Mouse (Mus musculus) intestine, embryonic 14.5 days (tissue): Measurements from ENCODE around the gene Foxj2. TPM values are rescaled to one million over a fixed set of nuclear protein-coding genes. Genes with fewer than 3 reads are reported as not detected.

Source experiments
- ATAC-seq: fragments of 200-750 bp; cut with Nextera tagmentation; replicated peaks from 2 replicates; pipeline ENCODE4 v1.8.0; 2017; ENCODE audit warnings: low read depth, moderate number of reproducible peaks, moderate TSS enrichment, moderate library complexity; ENCODE audit not compliant: low FRiP score, low TSS enrichment
- DNase-seq: peaks from one replicate; pipeline ENCODE4 v3.0.0-alpha.2; 2018; ENCODE audit warnings: low spot score
- H3K27ac ChIP-seq: fragments of 300-500 bp; sonication (generic); 2 replicates; pipeline ENCODE4 v1.5.1; 2014; ENCODE audit warnings: low read depth, mild to moderate bottlenecking, control low read depth
- H3K27me3 ChIP-seq: fragments of 300-500 bp; sonication (generic); replicated peaks from 2 replicates; pipeline ENCODE4 v1.6.1; 2014; ENCODE audit warnings: low read length, control low read depth; ENCODE audit not compliant: control insufficient read depth, insufficient read depth
- H3K36me3 ChIP-seq: fragments of 300-500 bp; sonication (generic); 2 replicates; pipeline ENCODE4 v1.6.1; 2014; ENCODE audit warnings: low read length, control low read depth; ENCODE audit not compliant: control insufficient read depth, insufficient read depth
- H3K4me1 ChIP-seq: fragments of 300-500 bp; sonication (generic); replicated peaks from 2 replicates; pipeline ENCODE4 v1.6.1; 2014; ENCODE audit warnings: low read length, control low read depth, mixed read lengths; ENCODE audit not compliant: control insufficient read depth, insufficient read depth
- H3K4me2 ChIP-seq: fragments of 300-500 bp; sonication (generic); 2 replicates; pipeline ENCODE4 v1.6.1; 2014; ENCODE audit warnings: low read length
- H3K4me3 ChIP-seq: fragments of 300-500 bp; sonication (generic); 2 replicates; pipeline ENCODE4 v1.5.1; 2014; ENCODE audit warnings: low read depth, low read length, control low read depth, mixed read lengths
- H3K9ac ChIP-seq: fragments of 300-500 bp; sonication (generic); 2 replicates; pipeline ENCODE4 v1.6.1; 2014; ENCODE audit warnings: mild to moderate bottlenecking, low read length
- H3K9me3 ChIP-seq: fragments of 300-500 bp; sonication (generic); 2 replicates; pipeline ENCODE4 v1.6.1; 2016; ENCODE audit warnings: low read length, control low read depth; ENCODE audit not compliant: control insufficient read depth
- WGBS: fragments of 180-500 bp; shearing (Covaris S2); extraction: QIAGEN DNeasy Blood & Tissue Kit; methylation state at CpG from one replicate; pipeline ENCODE4 v1.1.7; 2014; 5-methylcytosine and 5-hydroxymethylcytosine counted together
- polyA plus RNA-seq: library from polyadenylated mRNA; unstranded; fragments of >200 nt; fragmentation: Nextera tagmentation; extraction: Ambion mirVana; gene quantifications from 2 replicates; pipeline ENCODE4 v1.2.1, GENCODE M21; 2014

The Foxj2 gene
- polyA plus RNA-seq, 1 experiment from 2014 or later: 6.9 TPM

DNA sequence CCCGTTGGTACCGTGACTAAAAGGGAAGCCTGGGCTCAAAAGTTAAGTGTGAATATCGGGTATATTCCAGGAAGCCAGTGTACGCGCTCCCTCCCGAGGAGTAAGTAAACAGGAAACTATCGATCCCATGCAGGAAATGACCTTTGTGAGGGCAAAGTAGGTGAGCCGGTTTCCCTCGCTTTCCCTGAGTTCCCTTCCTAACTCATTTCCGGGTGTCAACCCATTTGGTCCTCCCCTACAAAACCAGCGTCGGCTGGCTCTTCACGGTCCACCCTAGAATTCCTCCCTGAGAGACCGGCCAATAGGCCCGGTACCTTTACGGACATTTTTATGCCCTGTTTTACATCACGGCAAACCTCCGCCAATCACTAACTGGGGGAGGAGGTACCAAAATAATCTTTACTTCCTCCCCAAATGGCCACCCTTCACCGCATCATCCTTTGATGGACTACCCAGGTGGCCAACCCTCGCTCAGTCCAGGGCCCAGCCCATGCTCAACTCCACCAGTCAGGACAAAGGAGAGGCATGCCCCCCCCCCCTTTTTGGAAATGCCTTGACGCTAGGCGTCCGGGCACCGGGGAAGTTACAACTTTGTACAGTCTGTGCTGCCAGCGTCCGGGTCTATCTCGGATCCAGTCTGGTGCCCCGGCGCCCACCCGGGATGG is 9.0 kb upstream of the Foxj2 start:
- under 1% methylated on average over 30 of the region's 30 CpGs for WGBS
- Histone ChIP-seq H3K4me2 (peak overlapping the region; percentile 76), H3K4me1 (peaks cover 5% of the 10 kb centered on the region; the same call in 1 of the 2 replicates), H3K36me3 (no peaks in the 10 kb centered on the region), H3K9me3 (no peaks in the 10 kb centered on the region), H3K4me3 (peak overlapping the region; percentile 59), H3K9ac (peak overlapping the region; percentile 71), H3K27ac (peak overlapping the region; percentile 100), H3K27me3 (no peaks in the 10 kb centered on the region)
- DNase-seq (peak; percentile 94), ATAC-seq (peak; percentile 99)

DNA sequence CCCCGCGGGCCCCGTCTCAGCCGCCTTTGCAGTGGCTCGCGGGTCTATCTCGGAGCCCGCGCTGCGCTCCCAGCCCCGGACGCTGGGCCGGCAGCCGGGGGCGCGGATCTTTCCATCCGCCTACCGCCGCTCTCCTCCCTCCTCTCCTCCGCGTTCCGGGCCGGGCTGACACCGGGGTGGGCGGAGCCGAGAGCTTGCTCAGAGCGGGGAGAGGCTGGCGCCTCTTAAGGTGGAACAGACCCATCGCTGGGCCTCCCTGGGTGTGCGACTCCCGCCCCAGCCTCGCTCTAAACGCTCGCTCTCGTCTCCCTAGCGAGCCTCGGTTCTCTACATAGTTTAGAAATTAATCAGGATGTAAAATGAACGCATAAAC is 8.4 kb upstream of the Foxj2 start:
- peaks cover 5% of the 10 kb centered on the region; the same call in 1 of the 2 replicates for H3K4me1 ChIP-seq
- under 1% methylated on average over 32 of the region's 38 CpGs for WGBS
- H3K36me3 ChIP-seq: no peaks in the 10 kb centered on the region
- peak overlapping the region; percentile 59 for H3K4me3 ChIP-seq
- peak overlapping the region; percentile 100 for H3K27ac ChIP-seq
- DNase-seq (peak; percentile 91), ATAC-seq (peak; percentile 96)
- H3K27me3 ChIP-seq: no peaks in the 10 kb centered on the region
- no peaks in the 10 kb centered on the region for H3K9me3 ChIP-seq
- H3K4me2 ChIP-seq: peak overlapping the region; percentile 53
- peak overlapping the region; percentile 71 for H3K9ac ChIP-seq

DNA sequence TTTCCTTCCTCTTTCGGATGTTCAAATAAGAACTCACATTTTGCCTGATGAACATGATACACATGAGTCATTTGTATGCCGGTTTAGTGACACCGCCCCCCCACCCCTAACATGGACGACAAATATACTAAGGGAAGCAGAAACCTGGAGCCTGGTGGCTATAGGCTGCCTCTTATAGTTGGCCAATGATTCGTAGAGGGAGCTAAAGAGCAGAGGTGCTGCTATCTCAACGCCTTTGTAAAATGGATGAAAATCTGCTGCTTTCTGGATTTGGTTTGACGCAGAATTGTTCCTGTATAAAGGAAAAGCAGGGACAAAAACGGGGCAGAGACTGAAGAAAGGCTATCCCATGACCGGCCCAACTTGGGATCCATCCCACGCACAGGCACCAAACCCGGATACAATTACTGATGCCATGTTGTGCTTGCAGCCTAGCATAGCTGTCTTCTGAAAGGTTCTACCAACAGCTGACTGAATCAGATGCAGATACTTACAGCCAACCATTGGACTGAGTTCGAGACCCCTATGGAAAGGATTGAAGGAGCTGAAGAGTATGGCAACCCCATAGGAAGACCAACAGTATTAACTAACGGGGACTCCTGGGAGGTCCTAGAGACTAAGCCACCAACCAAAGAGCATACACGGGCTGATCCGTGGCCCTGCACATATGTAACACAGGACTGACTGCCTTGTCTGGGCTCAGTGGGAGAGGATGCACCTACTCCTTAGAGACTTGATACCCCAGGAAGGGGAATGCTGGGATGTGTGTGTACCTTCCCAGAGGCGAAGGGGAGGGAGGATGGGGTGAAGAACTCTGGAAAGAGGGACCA is 7.7 kb upstream of the Foxj2 start:
- Histone ChIP-seq H3K36me3 (no peaks in the 10 kb centered on the region), H3K4me3 (peak overlapping the region; percentile 59), H3K27ac (peak overlapping the region; percentile 100), H3K9ac (peak overlapping the region; percentile 71), H3K4me1 (peaks cover 5% of the 10 kb centered on the region; the same call in 1 of the 2 replicates), H3K4me2 (peak overlapping the region; percentile 53), H3K9me3 (no peaks in the 10 kb centered on the region), H3K27me3 (no peaks in the 10 kb centered on the region)
- ATAC-seq (peak; percentile 44; the same call in 1 of the 2 replicates), DNase-seq (peak; percentile 72)
- 27% methylated on average over 16 of the region's 16 CpGs for WGBS

DNA sequence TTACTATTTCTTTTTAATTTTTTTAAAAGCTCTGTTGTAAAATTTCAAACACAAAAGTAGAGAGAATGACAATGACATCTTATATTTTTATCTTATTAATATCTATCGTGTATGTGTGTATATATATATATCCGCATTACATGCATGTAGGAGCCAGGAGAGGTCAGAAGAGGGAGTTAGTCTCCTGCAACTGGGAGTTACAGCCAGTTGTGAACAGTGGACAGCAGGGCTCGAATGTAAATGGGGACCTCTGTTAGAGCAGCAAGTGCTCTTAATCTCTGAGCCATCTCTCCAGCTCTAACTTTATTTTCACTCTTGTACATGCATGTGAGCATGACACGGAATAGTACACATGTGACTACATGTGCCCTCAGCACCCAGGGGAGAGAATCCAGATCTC is 7.0 kb upstream of the Foxj2 start:
- Histone ChIP-seq H3K27ac (no peak overlapping the region), H3K4me3 (no peak overlapping the region), H3K9ac (no peak overlapping the region), H3K9me3 (no peaks in the 10 kb centered on the region), H3K4me1 (peaks cover 5% of the 10 kb centered on the region; the same call in 1 of the 2 replicates), H3K36me3 (no peaks in the 10 kb centered on the region), H3K27me3 (no peaks in the 10 kb centered on the region), H3K4me2 (no peak overlapping the region)
- 91% methylated on average over 4 of the region's 4 CpGs for WGBS
- no peak for DNase-seq
- no peak for ATAC-seq

DNA sequence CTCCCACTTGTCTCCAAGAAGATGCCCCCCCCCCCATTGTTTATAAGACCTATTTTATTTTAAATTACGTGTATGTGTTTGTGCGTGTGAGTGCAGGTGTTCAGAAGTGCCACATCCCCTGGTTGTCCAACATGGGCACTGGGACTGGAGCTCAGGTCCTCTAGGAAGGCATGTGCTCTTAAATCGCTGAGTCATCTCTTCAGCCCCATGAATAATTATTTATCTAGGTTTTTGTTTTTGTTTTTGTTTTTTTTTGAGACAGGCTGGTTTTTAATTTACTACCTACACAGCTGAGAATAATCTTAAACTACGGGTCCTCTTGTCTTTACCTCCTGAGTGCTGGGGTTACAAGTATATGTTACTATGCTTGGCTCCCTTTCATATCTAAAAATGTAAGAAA is 6.1 kb upstream of the Foxj2 start:
- 90% methylated on average over 4 of the region's 4 CpGs for WGBS
- no peak overlapping the region for H3K27ac ChIP-seq
- no peak for ATAC-seq
- DNase-seq: no peak
- H3K4me1 ChIP-seq: peaks cover 5% of the 10 kb centered on the region; the same call in 1 of the 2 replicates
- H3K27me3 ChIP-seq: no peaks in the 10 kb centered on the region
- H3K36me3 ChIP-seq: no peaks in the 10 kb centered on the region
- no peak overlapping the region for H3K4me3 ChIP-seq
- H3K4me2 ChIP-seq: no peak overlapping the region
- H3K9me3 ChIP-seq: no peaks in the 10 kb centered on the region
- H3K9ac ChIP-seq: no peak overlapping the region

DNA sequence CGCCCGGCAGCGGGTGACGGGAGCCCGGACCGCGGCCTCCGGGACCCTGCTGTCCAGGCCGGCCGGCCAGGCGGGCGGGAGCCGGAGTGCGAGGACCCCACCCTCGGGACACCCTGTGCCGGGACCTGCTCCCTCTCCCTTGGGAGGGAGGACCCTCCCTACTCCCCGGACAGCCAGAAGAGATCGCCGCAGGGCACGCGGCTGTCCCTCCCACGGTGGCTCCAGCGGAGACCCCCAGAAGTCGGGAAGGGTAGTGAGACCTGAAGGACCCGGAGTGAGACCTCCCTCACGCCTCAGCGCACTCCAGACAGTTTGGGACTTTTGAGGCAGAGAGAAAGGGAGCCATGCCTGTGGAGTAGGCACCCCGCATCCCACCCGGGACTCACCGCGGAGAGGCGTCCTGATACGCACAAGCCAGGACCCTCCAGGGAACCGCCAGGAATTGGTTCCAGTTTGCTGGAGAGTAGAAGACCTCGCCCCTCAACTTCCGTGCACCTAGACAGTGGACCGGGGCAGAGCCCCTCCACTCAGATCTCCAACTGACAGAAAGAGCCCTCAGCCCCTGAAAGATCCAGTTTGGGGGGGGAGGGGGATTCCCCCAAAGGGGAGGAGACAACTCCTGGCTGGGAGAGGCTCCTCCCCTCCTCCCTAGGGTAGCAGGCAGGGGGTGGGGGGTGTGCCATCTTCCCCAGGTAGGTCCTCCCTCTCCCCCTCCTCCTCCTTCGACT is 521 bp downstream of the Foxj2 start:
- peak; percentile 84 for DNase-seq
- under 1% methylated on average over 36 of the region's 38 CpGs for WGBS
- ATAC-seq: peak; percentile 73
- H3K27ac ChIP-seq: peak overlapping the region; percentile 76
- no peaks in the 10 kb centered on the region for H3K9me3 ChIP-seq
- H3K4me3 ChIP-seq: peak overlapping the region; percentile 78
- H3K4me2 ChIP-seq: peak overlapping the region; percentile 79
- peaks cover 15% of the 10 kb centered on the region for H3K4me1 ChIP-seq
- H3K9ac ChIP-seq: peak overlapping the region; percentile 83
- no peaks in the 10 kb centered on the region for H3K36me3 ChIP-seq
- no peaks in the 10 kb centered on the region for H3K27me3 ChIP-seq

DNA sequence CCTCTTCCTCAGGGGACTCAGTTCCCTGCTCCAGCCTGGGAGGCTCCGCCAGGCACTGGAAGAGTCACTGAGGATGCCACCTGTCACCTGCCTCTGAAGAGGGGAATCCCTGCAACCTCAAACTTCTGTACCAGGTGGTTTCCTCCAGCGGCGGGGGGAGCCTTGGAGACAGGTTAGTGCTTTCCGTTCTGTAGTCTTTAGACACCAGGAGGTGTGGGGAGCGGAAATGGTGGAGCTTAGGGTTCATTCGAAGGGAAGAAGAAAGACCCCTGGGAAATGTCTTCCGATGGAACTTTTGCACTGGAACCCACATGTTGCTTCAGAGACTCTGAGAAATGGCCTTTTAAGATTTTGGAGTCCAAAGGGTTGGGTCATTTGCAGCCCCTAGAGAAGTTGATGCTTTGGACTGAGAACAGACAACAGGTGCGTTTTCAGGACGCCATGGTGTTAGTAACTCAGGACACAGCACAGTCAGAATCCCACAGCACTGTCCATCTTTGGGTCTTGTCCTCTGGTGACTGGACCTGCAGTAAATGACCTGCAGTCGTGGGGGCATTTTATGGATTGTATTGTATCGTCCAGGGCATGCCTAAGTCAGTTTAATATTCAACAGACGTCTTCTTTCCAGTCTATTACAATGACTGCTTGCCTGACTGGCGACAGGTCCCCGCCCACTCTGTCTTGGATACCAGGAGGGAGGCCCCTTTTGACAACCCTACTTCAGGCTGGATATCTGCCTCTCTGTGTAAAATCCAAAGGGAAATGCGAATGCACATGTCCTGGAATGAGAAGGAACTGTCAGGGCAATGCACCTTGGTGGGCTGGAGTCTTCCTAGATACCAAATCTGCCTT is 1.3 kb downstream of the Foxj2 start:
- Histone ChIP-seq H3K36me3 (no peaks in the 10 kb centered on the region), H3K4me1 (peaks cover 22% of the 10 kb centered on the region), H3K9me3 (no peaks in the 10 kb centered on the region), H3K27ac (no peak overlapping the region), H3K4me3 (peak overlapping the region; percentile 78), H3K4me2 (peak overlapping the region; percentile 79), H3K27me3 (no peaks in the 10 kb centered on the region), H3K9ac (no peak overlapping the region)
- no peak; the same call in 1 of the 2 replicates for ATAC-seq
- peak; percentile 60 for DNase-seq
- WGBS: 29% methylated on average over 15 of the region's 15 CpGs

DNA sequence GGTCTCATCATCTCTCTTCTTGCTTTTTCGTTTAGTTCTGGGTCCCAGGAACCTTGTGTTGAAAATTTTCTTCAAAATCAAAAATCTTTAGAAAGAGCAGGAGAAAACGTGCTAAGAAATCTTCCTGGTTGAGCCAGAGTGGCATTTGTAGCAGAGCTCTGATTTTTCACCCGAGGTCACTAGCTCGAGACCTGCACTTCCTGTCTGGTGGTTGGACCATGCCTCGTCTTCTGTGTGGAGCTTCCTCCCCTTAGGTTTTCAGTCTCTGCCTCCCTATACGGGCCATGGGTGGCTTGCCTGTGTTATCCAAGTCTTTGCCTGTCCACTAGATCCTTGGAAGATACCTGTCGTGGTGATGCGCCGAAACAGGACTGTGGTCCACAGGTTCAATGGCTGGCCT is 2.1 kb downstream of the Foxj2 start:
- H3K9ac ChIP-seq: no peak overlapping the region
- no peak for ATAC-seq
- H3K4me2 ChIP-seq: peak overlapping the region; percentile 79
- no peak for DNase-seq
- no peaks in the 10 kb centered on the region for H3K9me3 ChIP-seq
- peaks cover 27% of the 10 kb centered on the region for H3K4me1 ChIP-seq
- H3K36me3 ChIP-seq: no peaks in the 10 kb centered on the region
- no peaks in the 10 kb centered on the region for H3K27me3 ChIP-seq
- H3K27ac ChIP-seq: no peak overlapping the region
- 64% methylated on average over 9 of the region's 9 CpGs for WGBS
- H3K4me3 ChIP-seq: no peak overlapping the region
